Mouse (Mus musculus) left cerebral cortex, postnatal 10 days (tissue): ENCODE measurements around the gene Lamp2. TPM values are rescaled to one million over a fixed set of nuclear protein-coding genes. Genes with fewer than 3 reads are reported as not detected.
A peak's percentile ranks its signal among the peaks of the same experiment; 100 is the strongest.
"Not testable (repeated sequence)": the region's sequence is repeated elsewhere in the genome, so short reads cannot be mapped to it uniquely, and the experiment has no call there.

Experiments
- DNase-seq, 2 experiments: peaks; one replicate each; pipeline ENCODE4 v3.0.0; 2021 to 2022; ENCODE audit warnings: low spot score in 2 of 2, mixed read lengths in 1 of 2; ENCODE audit errors: extremely low spot score in 1 of 2
- intact Hi-C: fragments of 180-260 bp; cut with DNase I; formaldehyde crosslinking; loops from one replicate; pipeline ENCODE4 v1.15.1; 2025
- total RNA-seq, 2 experiments: library from RNA; stranded (reverse); gene quantifications; 2 replicates each; pipeline ENCODE4 v1.2.3; 2021

Gene Lamp2
- total RNA-seq, 2 experiments from 2014 or later = 51.0 to 59.0 TPM

GRCm38 (mm10) chrX:38438147-38438791 is 18.0 kb downstream of the Lamp2 start:
- DNase-seq = peak; percentile 73 to 76
- intact Hi-C loops = loop anchor here (10.0 kb wide), 2 partner anchors 103 to 243 kb away; no protein-coding TSS in a partner anchor

GRCm38 (mm10) chrX:38429455-38429854 is 26.8 kb downstream of the Lamp2 start:
- intact Hi-C loops = no loop called here
- no peak for DNase-seq

- intact Hi-C loops = no loop called here
- DNase-seq = no peak
Measured at GRCm38 (mm10) chrX:38428818-38429440, 27.3 kb downstream of the Lamp2 start.

GRCm38 (mm10) chrX:38426043-38426442 is 30.2 kb downstream of the Lamp2 start:
- intact Hi-C loops = no loop called here
- no peak for DNase-seq

- intact Hi-C loops = no loop called here
- no peak for DNase-seq
Measured at GRCm38 (mm10) chrX:38423096-38423495, 33.2 kb downstream of the Lamp2 start.

GRCm38 (mm10) chrX:38422396-38422795 is 33.9 kb downstream of the Lamp2 start:
- intact Hi-C loops = no loop called here
- DNase-seq = no peak

GRCm38 (mm10) chrX:38403879-38404278 is 52.4 kb downstream of the Lamp2 start:
- no peak for DNase-seq
- intact Hi-C loops = no loop called here

- no peak for DNase-seq
- intact Hi-C loops = no loop called here
Measured at GRCm38 (mm10) chrX:38402981-38403380, 53.3 kb downstream of the Lamp2 start.

GRCm38 (mm10) chrX:38402004-38402403 is 54.2 kb downstream of the Lamp2 start:
- peak in 1 of 2 experiments; percentile 18 for DNase-seq
- intact Hi-C loops = no loop called here

GRCm38 (mm10) chrX:38400616-38401015 is 55.6 kb downstream of the Lamp2 start:
- intact Hi-C loops = no loop called here
- no peak for DNase-seq

- intact Hi-C loops = no loop called here
Measured at GRCm38 (mm10) chrX:38399671-38400070, 56.6 kb downstream of the Lamp2 start.

GRCm38 (mm10) chrX:38373169-38373568 is 83.1 kb downstream of the Lamp2 start:
- intact Hi-C loops = not testable (repeated sequence)

More at GRCm38 (mm10) chrX:38399671-38400070, 56.6 kb downstream of the Lamp2 start:
- DNase-seq = no peak

GRCm38 (mm10) chrX:38364621-38365020 is 91.6 kb downstream of the Lamp2 start:
- DNase-seq = not testable (repeated sequence)

More at GRCm38 (mm10) chrX:38373169-38373568, 83.1 kb downstream of the Lamp2 start:
- not testable (repeated sequence) for DNase-seq

GRCm38 (mm10) chrX:38362016-38362415 is 94.2 kb downstream of the Lamp2 start:
- no peak for DNase-seq
- intact Hi-C loops = no loop called here

More at GRCm38 (mm10) chrX:38364621-38365020, 91.6 kb downstream of the Lamp2 start:
- intact Hi-C loops = not testable (repeated sequence)

Other genes starting within 250 kb of the Lamp2 start
- gene Tmem255a, start 204.0 kb downstream of the Lamp2 start, total RNA-seq = 10 to 100 TPM; 13.6 to 15.6 TPM
- not detected for gene Atp1b4, start 140.3 kb downstream of the Lamp2 start, total RNA-seq
- 10 to 100 TPM; 38.7 to 40.2 TPM for gene Cul4b, start 119.7 kb upstream of the Lamp2 start, total RNA-seq
- gene Mcts1, start 144.1 kb upstream of the Lamp2 start, total RNA-seq = 10 to 100 TPM; 80.7 to 90.5 TPM
- gene C1galt1c1, start 178.6 kb upstream of the Lamp2 start, total RNA-seq = 10 to 100 TPM; 16.0 to 17.3 TPM